Mouse (Mus musculus) testis, postnatal 10 days (tissue): Measurements from ENCODE around the gene Fdps.

Source experiments
- DNase-seq: peaks from one replicate; pipeline ENCODE4 v3.0.0; 2021; ENCODE audit warnings: low spot score

Gene Fdps

DNA sequence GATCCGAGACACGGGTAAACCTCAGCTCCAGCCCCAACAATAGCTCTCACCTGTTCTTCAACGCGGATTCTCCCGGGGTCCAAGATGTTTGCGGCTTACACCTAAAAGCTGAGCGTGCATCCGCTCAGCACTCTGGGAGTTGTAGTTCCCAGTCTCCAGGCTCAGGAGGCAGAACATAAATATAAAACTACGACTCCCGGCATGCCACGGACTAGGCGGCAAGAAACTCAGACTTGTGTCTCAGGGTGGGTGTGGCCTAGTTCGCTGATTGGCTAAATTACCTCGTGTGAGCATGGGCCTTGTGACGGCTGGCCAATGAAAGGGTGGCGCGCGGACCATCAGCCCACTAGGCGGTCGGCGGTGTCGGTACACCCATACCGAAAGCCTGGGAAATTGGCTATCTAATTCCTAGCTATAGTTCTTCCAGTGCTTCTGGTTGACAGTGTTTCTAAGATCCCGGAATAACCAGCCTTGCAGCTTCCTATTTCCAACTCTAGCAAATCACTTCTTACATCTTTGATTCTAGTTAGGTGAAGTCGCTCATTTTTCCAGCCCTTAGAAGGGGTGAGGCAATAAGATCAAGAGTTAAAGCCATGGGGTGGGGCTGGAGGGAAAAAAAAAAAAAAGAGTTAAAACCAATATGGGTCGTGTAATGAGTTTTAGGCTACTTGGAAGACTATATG lies at the start of gene Fdps:
TSS of gene Fdps (minus strand) at position 148 of the 683 bp plus-strand sequence.
- DNase-seq, result peak; percentile 93

DNA sequence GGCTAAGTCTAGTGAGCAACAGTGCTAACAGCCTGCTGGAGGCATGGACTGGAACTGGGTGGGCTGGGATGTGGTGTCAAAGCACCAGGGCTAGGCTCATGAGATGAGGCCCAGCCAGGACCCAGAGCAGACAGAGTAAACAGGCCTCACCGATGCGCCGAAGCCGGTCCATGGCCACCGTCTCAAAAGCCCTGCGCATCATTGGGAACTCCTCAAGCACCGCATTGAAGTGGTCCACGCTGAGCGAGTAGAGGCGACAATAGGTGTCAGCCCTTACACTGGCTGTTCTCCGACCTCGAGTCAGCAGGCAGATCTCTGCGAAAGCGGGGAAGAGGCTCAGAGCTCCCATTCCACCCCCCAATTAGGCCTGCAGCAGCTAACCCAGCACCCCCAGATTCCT lies 46.8 kb upstream of the Fdps start:
- no peak for DNase-seq

DNA sequence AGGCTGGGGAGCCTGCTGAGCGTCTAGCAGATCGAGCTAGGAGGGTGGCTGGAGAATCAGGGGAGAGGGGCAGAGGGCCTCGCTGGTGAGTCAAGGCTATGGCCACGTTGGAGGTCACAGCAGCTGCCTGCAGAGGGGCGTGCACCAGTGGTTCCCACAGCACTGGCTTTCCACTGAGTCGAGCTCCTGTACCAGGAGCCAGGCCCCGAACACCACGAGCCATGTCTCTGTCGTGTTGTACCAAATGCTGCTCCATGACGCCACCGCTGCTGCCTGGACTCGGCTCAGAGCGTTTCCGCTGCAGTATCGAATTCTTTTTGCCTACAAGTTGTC lies 46.2 kb upstream of the Fdps start:
- no peak for DNase-seq

DNA sequence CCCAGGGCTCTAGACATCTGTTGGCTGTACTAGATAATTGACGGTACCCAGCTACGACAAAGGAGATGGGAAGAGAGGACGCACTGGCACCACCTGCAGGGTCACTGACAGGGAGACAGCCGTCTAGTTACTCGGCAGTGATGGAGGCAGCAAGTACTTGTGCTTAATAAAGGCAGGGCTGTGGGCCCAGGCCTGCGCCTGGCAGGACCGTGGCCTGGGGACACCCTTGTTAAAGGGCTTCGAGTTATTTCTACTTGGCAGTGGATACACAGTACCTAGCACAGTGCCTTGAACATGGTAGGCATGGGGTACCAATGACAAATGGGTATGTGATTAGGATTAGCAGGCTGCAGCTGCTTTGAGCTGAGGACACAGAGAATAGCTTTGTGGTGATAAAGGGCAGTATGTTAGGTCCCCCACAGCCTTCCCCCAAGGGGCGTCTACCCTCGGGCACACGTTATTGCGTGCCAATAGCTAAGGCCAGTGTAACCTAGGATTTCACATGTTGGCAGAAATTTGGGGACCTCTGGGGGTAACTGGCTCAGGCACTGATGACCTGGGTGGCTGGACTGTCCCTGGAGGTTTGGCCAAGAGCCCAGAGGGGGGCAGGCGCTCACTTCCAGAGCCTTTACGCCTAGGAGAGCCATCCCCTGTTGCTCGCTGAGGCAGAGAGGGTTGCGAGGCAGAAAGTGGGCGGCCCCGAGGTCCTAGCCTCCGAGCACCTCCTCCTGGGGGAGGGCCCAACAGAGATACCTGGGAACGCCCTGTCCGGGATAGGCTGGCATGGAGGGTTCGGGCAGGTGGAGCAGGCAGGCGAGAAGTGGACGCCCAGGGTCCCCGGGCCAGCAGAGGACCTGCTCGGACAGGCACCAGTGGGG lies 45.6 kb upstream of the Fdps start:
- no peak for DNase-seq

DNA sequence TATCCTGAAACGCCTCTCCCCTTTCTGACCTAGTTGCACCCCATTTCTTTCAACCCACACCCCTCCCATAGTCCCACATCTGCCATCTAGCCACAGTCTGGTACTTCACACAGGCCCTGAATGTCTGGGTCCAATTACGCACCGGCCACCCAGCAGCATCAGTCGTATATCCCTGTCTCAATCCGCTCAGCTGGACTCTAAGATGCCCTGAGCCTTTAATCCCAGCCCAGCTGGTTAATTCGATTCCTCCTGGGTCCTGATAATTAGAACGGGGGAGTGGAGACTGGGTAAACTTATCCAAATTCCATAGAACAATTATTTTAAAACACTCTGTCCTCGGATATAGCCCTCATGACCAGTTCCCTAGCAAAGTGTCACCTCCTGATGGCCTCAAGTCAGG lies 43.8 kb upstream of the Fdps start:
- no peak for DNase-seq

DNA sequence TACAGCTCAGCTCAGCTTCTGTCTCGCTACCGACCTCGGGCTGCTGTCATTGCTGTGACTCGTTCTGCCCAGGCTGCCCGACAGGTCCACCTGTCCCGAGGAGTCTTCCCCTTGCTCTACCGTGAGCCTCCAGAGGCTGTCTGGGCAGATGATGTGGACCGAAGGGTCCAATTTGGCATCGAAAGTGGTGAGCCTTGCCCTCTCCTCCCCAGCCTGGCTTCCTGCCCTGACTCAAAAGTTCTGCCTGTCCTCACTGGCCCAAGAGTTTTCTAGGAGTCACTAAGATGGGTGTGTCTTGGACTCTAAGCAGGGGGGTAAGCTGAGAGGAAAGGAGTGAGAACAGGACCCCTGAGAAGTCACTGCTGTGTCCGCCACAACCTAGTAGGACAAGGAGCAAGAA lies 43.1 kb upstream of the Fdps start:
- no peak for DNase-seq

DNA sequence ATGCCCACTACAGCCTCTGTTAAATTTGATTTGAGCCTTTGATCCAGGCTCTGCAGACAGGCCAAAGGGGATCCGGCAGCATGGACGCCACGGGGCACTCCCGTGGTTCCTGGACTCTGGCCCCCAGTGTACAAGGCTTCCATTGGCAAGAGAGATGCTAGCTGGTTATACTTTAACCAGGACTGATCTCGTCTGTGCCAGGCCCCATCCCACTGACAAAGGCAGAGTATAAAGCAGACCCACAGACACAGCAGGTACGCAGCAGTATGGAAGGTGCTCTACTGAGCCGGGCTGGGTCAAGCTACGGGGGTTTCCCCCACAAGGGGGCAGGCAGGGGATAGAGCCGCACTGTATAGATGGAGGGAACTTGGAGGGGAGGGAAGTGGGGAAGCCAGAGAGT lies 34.6 kb upstream of the Fdps start:
- no peak for DNase-seq

DNA sequence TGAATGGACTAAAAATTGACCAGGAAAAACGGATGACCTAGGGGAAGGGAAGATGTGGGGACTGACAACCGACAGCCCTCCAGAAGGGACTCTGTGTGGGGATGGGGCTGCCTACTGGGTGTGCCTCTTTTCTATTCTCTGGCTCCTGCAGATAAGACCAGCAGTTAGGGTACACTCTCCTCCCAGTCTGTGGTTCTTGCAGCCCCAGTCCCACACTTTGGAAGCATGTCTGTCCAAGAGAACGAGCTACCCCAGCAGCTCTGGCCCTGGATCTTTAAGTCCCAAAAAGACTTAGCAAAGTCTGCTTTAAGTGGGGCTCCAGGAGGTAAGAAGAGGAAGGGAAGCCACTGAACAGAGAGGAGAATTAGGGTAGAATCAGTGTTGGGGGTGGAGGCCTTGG lies 34.2 kb upstream of the Fdps start, which contains the start of gene Pklr:
TSS of gene Pklr (plus strand) at position 185 of the 400 bp plus-strand sequence.
- no peak for DNase-seq

DNA sequence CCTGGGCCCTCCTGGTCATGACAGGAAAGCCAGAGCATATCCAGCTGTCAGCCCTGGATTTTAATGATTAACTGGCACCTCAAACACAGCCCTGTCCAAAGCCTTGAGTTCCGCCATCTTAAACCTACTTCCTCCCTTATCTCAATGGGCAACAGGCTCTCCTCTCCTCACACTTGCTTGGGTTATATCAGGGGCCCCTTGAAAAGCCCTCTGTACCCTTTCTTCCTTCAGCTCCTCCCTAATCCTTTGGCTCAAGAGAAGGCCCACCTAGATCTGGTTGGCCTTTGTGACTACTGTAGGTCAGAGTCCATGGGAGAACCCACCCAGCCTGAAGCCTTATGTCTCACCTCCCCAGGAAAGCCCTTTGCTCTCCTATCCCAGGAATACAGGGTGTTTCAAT lies 32.0 kb upstream of the Fdps start:
- no peak for DNase-seq

DNA sequence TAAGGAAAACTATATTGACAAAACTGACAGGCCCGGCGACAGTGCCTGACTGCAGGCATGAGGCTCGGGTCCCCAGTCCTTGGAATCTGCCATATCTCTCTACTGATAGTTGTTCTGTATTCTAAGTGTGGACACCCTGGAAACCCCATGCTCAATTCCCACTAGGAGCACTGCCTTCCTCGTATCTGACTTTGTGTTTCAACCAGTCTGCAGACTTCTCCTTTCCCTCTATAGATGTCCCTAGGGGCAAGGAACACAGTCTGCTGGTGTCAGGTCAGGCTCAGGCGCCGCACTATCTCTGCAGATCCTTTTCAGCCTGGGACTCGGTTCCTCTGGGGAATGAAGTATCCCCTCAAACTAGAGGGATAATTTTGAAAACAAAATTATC lies 31.3 kb upstream of the Fdps start:
- no peak for DNase-seq

DNA sequence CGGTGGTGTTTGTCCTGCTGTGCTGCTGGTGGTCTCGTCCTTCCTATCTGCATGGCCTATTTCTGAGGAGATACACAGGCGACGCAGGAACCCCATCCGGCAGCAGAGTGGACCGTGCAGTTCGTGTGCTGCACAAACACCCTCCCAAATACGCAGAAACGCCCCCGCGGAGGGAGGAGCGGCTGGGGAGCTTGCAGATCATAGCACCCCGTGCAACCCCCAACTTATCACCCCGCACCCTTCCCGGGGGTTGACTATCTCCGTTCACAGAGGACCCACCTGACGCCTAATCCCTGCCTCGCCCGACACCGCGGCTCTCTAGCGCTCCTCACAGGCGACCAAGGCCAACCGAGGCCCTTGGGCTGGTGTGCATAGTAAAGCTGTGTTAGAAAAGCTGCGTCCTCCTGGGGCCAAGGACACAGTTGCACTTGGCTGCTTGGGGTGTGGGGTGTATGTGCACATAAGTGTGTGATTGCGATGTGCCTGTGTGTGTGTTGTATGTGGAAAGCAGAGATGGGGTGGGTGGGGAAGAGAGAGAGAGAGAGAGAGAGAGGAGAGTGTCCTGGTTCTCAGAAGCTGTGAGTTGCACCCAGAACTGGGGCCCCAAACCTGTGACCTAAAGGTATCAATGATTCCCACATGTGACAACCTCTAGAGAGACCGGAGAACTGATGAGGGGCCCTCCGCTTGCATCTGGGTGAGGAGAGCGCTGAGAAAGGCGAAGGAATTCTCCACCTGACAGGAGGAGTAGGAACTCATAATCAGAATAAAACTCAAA lies 30.7 kb upstream of the Fdps start:
- peak; percentile 63 for DNase-seq

DNA sequence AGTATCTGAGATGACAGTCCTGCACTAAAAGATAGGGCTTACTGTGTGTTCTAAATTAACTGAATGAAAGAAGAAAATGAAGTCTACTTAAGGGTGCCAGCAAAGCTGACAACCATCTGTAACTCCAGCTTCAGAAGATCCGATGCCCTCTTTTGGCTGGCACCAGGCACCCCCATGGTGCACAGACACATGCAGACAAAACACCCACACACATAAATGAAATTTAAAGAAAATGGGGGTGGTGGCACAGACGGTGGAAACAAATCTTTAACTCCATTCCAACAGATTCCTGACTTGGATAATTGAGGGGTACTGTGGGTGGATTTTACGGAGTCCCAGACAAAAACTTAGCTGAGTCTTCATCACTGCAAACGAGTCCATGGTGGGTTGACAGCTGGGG lies 30.1 kb upstream of the Fdps start:
- no peak for DNase-seq

DNA sequence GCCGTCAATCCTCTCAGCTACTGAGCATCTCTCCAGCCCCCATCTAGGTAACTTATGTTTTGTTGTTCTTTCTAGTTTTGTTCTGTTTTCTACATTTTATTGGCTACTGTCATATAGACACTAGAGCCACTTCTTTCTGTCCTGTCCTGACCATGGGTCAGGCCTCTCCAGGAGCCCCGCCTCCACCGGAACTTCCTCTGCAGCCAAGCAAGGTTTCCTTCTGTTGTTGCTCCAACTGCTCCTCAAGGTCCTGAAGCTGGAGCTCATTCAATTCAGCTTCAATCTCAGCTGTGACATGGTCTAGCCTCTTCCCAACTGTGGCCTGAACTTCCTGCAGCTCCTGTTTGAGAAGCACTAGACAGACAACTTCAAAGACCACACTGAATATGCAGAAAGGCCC lies 28.1 kb upstream of the Fdps start:
- DNase-seq, result no peak

DNA sequence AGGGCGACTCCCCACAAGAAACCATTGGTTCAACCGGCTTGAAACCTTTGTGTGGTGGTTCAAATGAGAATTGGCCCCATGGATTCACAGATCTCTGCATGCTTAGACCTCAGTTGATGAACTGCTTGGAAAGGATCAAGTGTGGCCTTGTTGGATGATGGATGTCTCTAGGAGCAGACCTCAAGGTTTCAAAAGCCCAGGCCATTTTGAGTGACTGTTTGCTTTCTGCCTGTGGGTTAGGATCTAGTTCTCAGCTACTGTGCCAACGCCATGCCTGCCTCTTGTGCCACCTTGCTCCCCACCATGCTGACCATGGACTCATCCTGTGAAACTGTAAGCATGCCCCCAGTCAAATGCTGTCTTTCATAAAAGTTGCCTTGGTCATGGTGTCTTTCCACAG lies 24.2 kb upstream of the Fdps start:
- no peak for DNase-seq

DNA sequence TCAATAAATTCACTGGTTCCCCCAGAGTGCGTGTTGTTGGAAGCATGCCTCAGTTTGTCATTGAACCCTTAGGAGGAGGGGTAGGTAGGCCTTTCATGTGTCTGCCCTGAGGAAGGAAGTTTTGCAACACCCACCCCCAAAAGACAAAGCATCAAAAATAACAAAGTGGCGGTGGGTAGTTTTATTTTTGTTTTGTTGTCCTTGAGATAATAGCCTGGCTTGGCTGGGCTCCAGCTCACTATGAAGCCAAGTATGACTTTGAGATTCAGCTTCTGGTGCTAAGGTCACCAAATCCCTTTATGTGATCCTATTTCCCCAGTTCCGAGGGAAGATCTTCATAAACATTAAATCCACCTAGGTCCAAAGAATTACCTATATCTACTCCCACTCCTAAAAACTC lies 22.5 kb upstream of the Fdps start:
- DNase-seq, result peak; percentile 59

DNA sequence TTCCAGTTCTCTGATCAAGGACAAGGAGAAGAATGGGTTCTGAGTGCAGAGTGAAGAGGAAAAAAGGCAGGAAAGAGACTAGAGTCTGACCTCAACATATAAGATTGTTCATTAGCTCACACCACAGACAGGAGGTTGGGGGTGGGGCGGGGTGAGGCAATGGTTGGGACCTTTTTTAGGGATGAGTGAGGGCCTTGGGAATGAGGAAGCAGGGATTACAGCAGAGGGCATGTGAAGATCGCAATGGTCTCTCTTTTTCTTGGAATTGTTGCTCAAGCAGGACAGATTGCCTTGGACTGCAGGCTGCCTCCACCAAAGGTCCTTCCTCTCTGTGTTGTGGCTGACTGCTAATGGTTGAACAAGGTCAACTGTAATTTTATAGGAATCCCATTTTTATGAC lies 21.6 kb upstream of the Fdps start:
- DNase-seq, result peak; percentile 66

DNA sequence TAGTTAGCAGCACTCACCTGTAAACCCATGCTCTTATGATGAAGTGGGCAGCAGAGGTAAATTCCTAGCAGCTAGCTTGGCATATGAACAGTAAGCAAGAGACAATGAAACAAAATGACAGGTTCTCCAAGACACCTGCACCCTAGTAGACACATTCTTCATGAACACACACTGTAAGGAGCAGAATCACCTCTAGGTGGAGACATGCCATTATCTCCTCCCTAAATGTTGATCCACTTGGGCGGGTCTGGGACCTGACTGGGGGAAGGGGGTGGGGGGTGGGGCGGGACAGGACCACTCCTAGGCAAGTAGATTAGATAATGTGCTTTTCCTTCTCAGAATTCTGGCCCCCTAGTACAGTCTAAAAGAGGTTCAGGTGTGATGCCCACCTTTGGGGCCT lies 13.8 kb upstream of the Fdps start:
- no peak for DNase-seq

DNA sequence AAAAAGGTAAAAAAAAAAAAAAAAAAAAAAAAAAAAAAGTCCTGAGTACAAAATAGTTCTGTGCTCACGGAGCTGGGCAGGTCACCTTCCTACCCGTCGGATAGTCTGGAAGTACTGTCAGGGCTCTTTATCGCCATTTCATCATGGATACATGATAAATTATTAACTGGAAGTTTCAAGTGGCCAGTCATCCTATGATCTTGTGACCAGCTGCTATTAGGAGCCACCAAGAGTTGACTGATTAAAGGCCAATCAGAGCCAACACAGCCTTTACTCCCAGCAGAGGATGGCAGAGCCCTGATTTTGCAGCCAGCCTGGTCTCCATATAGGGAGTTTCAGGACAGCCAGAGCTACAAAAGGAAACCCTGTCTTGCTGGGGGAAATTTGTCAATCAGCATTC lies 11.3 kb upstream of the Fdps start:
- no peak for DNase-seq

DNA sequence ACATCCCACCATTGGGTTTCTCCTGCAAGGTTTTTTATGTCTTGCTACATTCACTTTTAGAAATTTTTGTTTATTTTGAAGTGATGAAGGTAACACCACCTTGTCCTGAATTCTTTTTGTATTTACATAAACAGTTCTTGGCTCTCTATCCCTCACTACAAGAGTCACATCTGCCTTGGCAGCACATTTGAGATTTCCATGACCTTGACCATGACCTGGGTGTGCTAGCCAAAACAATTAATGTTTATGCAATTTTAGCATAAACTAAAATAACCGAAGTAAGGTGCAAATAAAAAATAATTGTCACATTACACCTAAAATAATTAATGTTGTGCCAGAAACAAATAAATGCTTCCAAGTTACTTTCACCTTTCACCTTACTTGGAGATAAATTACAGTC lies 6.4 kb upstream of the Fdps start:
- DNase-seq, result no peak

DNA sequence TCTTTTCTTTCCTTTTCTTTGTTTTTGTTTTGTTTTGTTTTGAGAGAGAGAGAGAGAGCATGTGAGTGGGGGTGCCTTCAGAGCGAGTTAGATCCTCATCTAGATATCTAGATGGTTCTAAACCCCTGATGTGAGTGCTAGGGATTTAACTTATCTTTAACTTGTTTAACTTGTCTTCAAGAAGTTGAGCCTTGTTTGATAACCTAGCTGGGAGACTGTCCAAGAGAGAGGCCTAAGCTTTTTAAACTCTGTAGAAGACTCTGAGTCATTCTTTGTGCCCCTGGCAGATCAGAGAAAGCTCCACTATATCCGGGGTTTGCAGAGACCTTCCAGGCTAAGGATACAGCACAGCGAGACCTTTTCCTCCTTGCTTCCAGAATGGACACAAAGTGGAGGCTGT lies 5.8 kb upstream of the Fdps start:
- DNase-seq, result no peak

DNA sequence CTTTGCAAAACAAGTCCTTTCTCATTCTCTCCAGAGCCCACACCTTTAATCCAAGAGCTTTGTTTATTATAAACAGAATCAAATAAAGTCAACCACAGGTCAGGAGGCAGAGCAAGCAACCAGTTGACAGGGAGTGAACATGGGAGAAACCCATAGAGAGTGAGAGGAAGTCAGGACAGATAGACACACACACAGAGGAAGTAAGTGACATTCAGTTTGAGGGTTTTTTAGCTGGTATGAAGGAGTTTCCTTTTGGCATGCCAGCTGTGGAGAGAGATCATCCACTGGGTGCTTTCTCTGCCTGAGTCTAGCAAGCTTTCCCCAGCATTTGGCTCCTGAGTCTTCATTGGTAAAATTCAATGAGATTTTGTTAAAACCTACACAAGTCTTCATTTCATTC lies 5.1 kb upstream of the Fdps start:
- no peak for DNase-seq

DNA sequence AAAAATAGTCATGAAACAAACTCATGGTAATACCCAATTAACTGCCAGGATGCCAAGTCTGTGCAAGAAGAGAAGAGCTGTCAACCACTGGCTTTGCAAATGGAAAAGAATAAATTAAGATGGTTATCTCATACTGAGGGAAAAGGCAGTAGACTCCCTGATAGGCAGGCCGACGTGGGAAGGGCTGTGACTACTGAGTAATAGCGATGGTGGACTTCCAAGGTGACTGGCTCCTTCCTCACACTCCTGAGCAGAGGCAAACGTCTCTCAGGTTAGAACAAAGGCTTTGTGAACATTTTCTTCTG lies 1.5 kb upstream of the Fdps start:
- DNase-seq, result no peak
